Mouse (Mus musculus): ENCODE results near the gene Grb2. TPM values are rescaled to one million over a fixed set of nuclear protein-coding genes. Genes with fewer than 3 reads are reported as not detected.

Grb2 gene
- polyA plus RNA-seq, 2 experiments = 22.4 to 26.0 TPM

DNA sequence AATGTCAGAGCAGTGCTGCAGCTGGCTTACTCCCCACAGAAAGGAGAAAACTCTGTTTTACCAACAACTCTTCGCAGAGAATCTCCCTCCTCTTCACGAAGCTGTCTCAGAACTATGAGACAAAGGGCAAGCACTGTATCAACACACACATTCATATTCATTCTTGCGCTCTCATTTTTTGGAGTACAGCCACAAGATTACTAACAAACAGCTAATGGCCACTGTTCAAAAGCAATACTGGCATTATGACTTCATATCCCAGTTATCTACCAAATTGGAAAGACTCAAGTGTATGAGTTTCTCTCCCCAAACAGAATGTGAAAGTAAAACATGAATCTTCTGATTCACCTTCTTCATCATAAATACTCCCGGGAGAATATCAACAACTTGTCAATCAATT, 11.9 kb downstream of the Grb2 start:
- Histone ChIP-seq H3K4me3 (ENCODE audit: insufficient read depth in 1 of 2, low read depth in 2 of 2, low read length in 2 of 2) (no peak overlapping the region), H3K4me1 (replicated peaks; ENCODE audit: control insufficient read depth in 2 of 2, insufficient read depth in 2 of 2, low read length in 1 of 2) (peaks cover 7 to 21% of the 10 kb centered on the region in 2 experiments), H3K27me3 (ENCODE audit: control insufficient read depth, insufficient read depth, low read length) (no peaks in the 10 kb centered on the region), H3K9me3 (ENCODE audit: control insufficient read depth, low read length) (no peaks in the 10 kb centered on the region), H3K27ac (no peak overlapping the region), H3K4me2 (ENCODE audit: low read depth) (peak overlapping the region; percentile 28), H3K9ac (replicated peaks) (no peak overlapping the region), H3K36me3 (replicated peaks; ENCODE audit: control insufficient read depth, insufficient read depth, low read depth) (peaks cover 12% of the 10 kb centered on the region)
- TF ChIP-seq EP300 (IDR thresholded peaks at IDR 0.05; ENCODE audit: low read depth) (no peak), CTCF (IDR thresholded peaks at IDR 0.05; ENCODE audit: low read depth) (no peak)
- ATAC-seq (ENCODE audit: insufficient read depth) (no peak), DNase-seq (ENCODE audit: low read depth in 3 of 3, low spot score in 3 of 3) (no peak)
- WGBS (ENCODE audit: insufficient replicate concordance) = 63% methylated on average over 4 of the region's 4 CpGs

DNA sequence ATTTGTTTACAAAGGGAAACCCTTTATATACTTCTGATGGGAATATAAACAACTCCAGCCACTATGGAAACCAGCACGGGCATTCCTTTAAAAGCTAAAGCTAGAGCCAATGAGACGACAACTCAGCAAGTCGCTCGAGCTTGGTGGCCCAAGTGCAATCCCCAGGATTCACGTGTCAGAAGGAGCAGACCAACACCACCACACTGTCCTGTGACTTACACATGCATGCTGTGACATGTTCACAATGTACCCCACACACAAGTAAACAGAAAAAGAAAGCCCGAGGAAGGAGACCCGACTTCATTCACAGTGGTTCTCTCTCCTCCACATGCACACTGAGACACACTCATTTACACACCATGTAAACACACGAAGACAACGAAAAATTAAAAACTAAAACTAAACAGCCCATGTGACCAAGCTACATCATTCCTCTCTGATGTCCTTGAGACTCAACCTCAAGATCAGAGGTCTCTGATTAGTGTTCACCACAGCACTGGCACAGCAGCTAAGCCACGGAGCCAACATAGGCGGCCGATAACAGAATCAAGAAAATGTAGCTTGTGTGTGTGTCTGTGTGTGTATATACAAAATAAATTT, 14.3 kb downstream of the Grb2 start:
- H3K4me1 ChIP-seq (replicated peaks; ENCODE audit: control insufficient read depth in 2 of 2, insufficient read depth in 2 of 2, low read length in 1 of 2) = peaks cover 2 to 13% of the 10 kb centered on the region in 2 experiments; a peak in 3 of 4 replicates
- 71% methylated on average over 12 of the region's 12 CpGs for WGBS (ENCODE audit: insufficient replicate concordance)
- no peaks in the 10 kb centered on the region for H3K27me3 ChIP-seq (ENCODE audit: control insufficient read depth, insufficient read depth, low read length)
- H3K36me3 ChIP-seq (replicated peaks; ENCODE audit: control insufficient read depth, insufficient read depth, low read depth) = peaks cover 12% of the 10 kb centered on the region
- no peaks in the 10 kb centered on the region for H3K9me3 ChIP-seq (ENCODE audit: control insufficient read depth, low read length)
- H3K27ac ChIP-seq = no peak overlapping the region
- DNase-seq (ENCODE audit: low read depth in 3 of 3, low spot score in 3 of 3) (no peak), ATAC-seq (ENCODE audit: insufficient read depth) (no peak)
- TF ChIP-seq EP300 (IDR thresholded peaks at IDR 0.05; ENCODE audit: low read depth) = no peak
- TF ChIP-seq CTCF (IDR thresholded peaks at IDR 0.05; ENCODE audit: low read depth) = no peak
- H3K9ac ChIP-seq (replicated peaks) = no peak overlapping the region
- H3K4me2 ChIP-seq (ENCODE audit: low read depth) = no peak overlapping the region
- no peak overlapping the region for H3K4me3 ChIP-seq (ENCODE audit: insufficient read depth in 1 of 2, low read depth in 2 of 2, low read length in 2 of 2)

DNA sequence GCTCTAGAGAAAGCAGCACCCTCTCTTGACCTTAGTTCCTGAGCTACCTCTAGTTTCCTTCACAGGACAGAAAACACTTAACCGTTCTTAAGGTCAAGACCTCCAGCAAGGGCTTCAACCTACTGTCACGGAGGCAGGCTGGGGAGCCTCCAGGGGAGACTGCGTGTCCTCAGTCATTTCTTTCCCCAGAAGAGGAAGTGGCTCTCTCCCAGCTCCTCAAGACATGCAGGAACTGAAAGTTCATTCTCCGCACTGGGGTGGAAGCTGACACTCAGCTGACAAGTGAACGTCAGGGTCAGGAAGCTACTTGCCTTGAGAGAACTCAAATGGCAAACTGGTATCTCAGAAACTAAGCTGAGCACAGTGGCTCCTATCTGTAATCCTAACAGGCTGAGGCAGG, 15.6 kb downstream of the Grb2 start:
- 33% methylated on average over 5 of the region's 5 CpGs for WGBS (ENCODE audit: insufficient replicate concordance)
- Histone ChIP-seq H3K4me3 (ENCODE audit: insufficient read depth in 1 of 2, low read depth in 2 of 2, low read length in 2 of 2) (no peak overlapping the region), H3K9me3 (ENCODE audit: control insufficient read depth, low read length) (no peaks in the 10 kb centered on the region), H3K27me3 (ENCODE audit: control insufficient read depth, insufficient read depth, low read length) (no peaks in the 10 kb centered on the region), H3K4me2 (ENCODE audit: low read depth) (0 out of 2 replicates have a peak overlapping the region, but pooled peaks have one; percentile 4), H3K27ac (no peak overlapping the region), H3K4me1 (replicated peaks; ENCODE audit: control insufficient read depth in 2 of 2, insufficient read depth in 2 of 2, low read length in 1 of 2) (peaks cover 2 to 13% of the 10 kb centered on the region in 2 experiments; a peak in 3 of 4 replicates), H3K9ac (replicated peaks) (no peak overlapping the region), H3K36me3 (replicated peaks; ENCODE audit: control insufficient read depth, insufficient read depth, low read depth) (peaks cover 7% of the 10 kb centered on the region; the same call in 1 of the 2 replicates)
- TF ChIP-seq EP300 (IDR thresholded peaks at IDR 0.05; ENCODE audit: low read depth) = no peak
- no peak for TF ChIP-seq CTCF (IDR thresholded peaks at IDR 0.05; ENCODE audit: low read depth)
- 0 out of 2 replicates have a peak, but pooled peaks have one; percentile 26 for ATAC-seq (ENCODE audit: insufficient read depth)
- DNase-seq (ENCODE audit: low read depth in 3 of 3, low spot score in 3 of 3) = peak in 1 of 3 experiments; percentile 31

DNA sequence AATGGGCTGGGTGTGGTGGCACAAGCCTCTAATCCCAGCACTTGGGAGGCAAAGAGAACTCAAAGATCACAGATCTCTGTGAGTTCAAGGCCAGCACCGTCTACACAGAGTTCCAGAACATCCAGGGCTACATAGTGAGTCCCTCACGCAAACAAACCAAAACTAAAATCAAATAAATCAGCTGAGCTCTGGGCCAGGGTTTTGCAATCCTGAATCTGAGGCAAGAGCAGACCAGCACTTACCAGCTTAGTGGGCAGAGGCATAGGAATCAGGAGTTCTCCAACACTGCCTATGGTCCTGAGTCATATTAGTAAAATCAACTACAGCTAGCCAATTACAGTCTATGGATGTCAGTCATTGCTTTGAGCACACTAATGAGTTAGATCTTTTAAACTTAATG, 16.4 kb downstream of the Grb2 start:
- DNase-seq (ENCODE audit: low read depth in 3 of 3, low spot score in 3 of 3) = no peak
- no peak overlapping the region for H3K27ac ChIP-seq
- no peak for ATAC-seq (ENCODE audit: insufficient read depth)
- H3K27me3 ChIP-seq (ENCODE audit: control insufficient read depth, insufficient read depth, low read length) = no peaks in the 10 kb centered on the region
- H3K4me3 ChIP-seq (ENCODE audit: insufficient read depth in 1 of 2, low read depth in 2 of 2, low read length in 2 of 2) = no peak overlapping the region
- H3K36me3 ChIP-seq (replicated peaks; ENCODE audit: control insufficient read depth, insufficient read depth, low read depth) = no peaks in the 10 kb centered on the region; the same call in 1 of the 2 replicates
- no peaks in the 10 kb centered on the region for H3K9me3 ChIP-seq (ENCODE audit: control insufficient read depth, low read length)
- peaks cover 2 to 13% of the 10 kb centered on the region in 2 experiments; a peak in 3 of 4 replicates for H3K4me1 ChIP-seq (replicated peaks; ENCODE audit: control insufficient read depth in 2 of 2, insufficient read depth in 2 of 2, low read length in 1 of 2)
- no peak overlapping the region for H3K9ac ChIP-seq (replicated peaks)
- no peak for TF ChIP-seq EP300 (IDR thresholded peaks at IDR 0.05; ENCODE audit: low read depth)
- TF ChIP-seq CTCF (IDR thresholded peaks at IDR 0.05; ENCODE audit: low read depth) = no peak
- H3K4me2 ChIP-seq (ENCODE audit: low read depth) = no peak overlapping the region
- 76% methylated on average over 2 of the region's 2 CpGs for WGBS (ENCODE audit: insufficient replicate concordance)

DNA sequence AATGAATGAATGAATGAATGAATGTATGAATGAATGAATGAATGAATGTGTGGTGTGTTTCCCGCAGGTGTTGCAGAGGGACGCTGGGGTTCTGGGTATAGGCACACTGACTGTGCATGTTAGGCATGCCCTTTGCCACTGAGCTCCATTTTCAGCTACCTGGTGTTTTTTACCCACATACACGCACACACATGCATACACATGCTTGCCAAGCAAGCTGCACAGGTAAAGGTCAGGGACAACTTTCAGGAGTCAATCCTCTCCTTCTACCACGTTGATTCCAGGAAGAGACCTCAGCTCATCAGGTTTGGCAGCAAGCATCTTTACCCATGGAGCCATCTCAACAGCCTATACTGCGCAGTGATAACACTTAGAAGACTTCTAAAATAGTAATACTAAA, 16.9 kb downstream of the Grb2 start:
- no peak for TF ChIP-seq EP300 (IDR thresholded peaks at IDR 0.05; ENCODE audit: low read depth)
- TF ChIP-seq CTCF (IDR thresholded peaks at IDR 0.05; ENCODE audit: low read depth) = no peak
- no peak overlapping the region for H3K27ac ChIP-seq
- H3K9ac ChIP-seq (replicated peaks) = no peak overlapping the region
- peaks cover 5 to 16% of the 10 kb centered on the region in 2 experiments; a peak in 3 of 4 replicates for H3K4me1 ChIP-seq (replicated peaks; ENCODE audit: control insufficient read depth in 2 of 2, insufficient read depth in 2 of 2, low read length in 1 of 2)
- H3K4me2 ChIP-seq (ENCODE audit: low read depth) = no peak overlapping the region
- H3K4me3 ChIP-seq (ENCODE audit: insufficient read depth in 1 of 2, low read depth in 2 of 2, low read length in 2 of 2) = no peak overlapping the region
- no peaks in the 10 kb centered on the region for H3K27me3 ChIP-seq (ENCODE audit: control insufficient read depth, insufficient read depth, low read length)
- 77% methylated on average over 5 of the region's 5 CpGs for WGBS (ENCODE audit: insufficient replicate concordance)
- ATAC-seq (ENCODE audit: insufficient read depth) (no peak), DNase-seq (ENCODE audit: low read depth in 3 of 3, low spot score in 3 of 3) (no peak)
- H3K9me3 ChIP-seq (ENCODE audit: control insufficient read depth, low read length) = no peaks in the 10 kb centered on the region
- no peaks in the 10 kb centered on the region; the same call in 1 of the 2 replicates for H3K36me3 ChIP-seq (replicated peaks; ENCODE audit: control insufficient read depth, insufficient read depth, low read depth)

Data from liver, embryonic 14.5 days (tissue).